Mouse (Mus musculus) kidney, adult 2 months (tissue): ENCODE measurements at regions not wholly inside any gene's neighbourhood (a gene's known extent, or its start where the extent isn't known, plus 50 kb on each side); places are given as distances from the start of the nearest gene placed in this dataset.

Experiments used
- CTCF ChIP-seq: fragments of 200-500 bp; conservative IDR thresholded peaks from 2 replicates; pipeline ENCODE4 v1.5.1; 2011; ENCODE audit warnings: low read depth, mild to moderate bottlenecking, control low read depth, low read length, moderate library complexity, mixed read lengths; ENCODE audit not compliant: insufficient read depth, insufficient read length
- POLR2A ChIP-seq: fragments of 200-500 bp; IDR thresholded peaks from one replicate; pipeline ENCODE4 v1.6.1; 2011; ENCODE audit warnings: low read depth, low read length, control low read depth

DNA sequence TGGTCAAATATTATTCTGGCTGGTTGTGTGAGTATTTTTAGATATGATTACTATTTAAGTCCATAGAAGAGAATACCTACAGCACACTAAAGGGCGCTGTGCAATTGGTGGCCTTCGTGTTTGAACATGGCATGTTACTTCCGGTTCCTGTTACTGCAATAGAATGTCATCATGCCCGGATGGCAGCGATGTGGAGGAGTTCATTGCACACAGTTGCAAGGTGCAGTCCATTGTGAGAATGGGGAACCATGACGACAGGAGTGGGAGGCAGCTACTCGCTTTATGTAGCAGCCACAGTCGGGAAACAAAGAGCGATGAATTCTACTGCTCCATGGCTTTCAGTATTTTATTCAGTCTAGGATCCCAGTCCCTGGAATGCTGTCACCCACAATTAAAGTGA, 245.5 kb upstream of the 5930422O12Rik start:
- no peak for TF ChIP-seq CTCF
- no peak for TF ChIP-seq POLR2A
